Mouse (Mus musculus) lung, embryonic 14.5 days (tissue): ENCODE measurements around the gene Ptprn. TPM values are rescaled to one million over a fixed set of nuclear protein-coding genes. Genes with fewer than 3 reads are reported as not detected.

ENCODE experiments used
- ATAC-seq: fragments of 200-750 bp; cut with Nextera tagmentation; 2 replicates; pipeline ENCODE4 v1.8.0; 2017; ENCODE audit warnings: mild to moderate bottlenecking, moderate TSS enrichment, moderate library complexity; ENCODE audit not compliant: insufficient read depth
- DNase-seq: peaks from one replicate; pipeline ENCODE4 v3.0.0-alpha.2; 2015
- H3K27ac ChIP-seq: fragments of 300-500 bp; sonication (generic); 2 replicates; pipeline ENCODE4 v1.5.1; 2014; ENCODE audit warnings: low read depth, mild to moderate bottlenecking, moderate library complexity
- H3K27me3 ChIP-seq: fragments of 300-500 bp; sonication (generic); 2 replicates; pipeline ENCODE4 v1.6.1; 2014; ENCODE audit warnings: low read length, control low read depth; ENCODE audit not compliant: insufficient read depth
- H3K36me3 ChIP-seq: fragments of 300-500 bp; sonication (generic); 2 replicates; pipeline ENCODE4 v1.6.1; 2014; ENCODE audit warnings: control low read depth; ENCODE audit not compliant: insufficient read depth
- H3K4me1 ChIP-seq: fragments of 300-500 bp; sonication (generic); 2 replicates; pipeline ENCODE4 v1.6.1; 2014; ENCODE audit warnings: antibody characterized with exemption, control low read depth; ENCODE audit not compliant: insufficient read depth
- H3K4me2 ChIP-seq: fragments of 300-500 bp; sonication (generic); 2 replicates; pipeline ENCODE4 v1.6.1; 2014; ENCODE audit warnings: mild to moderate bottlenecking
- H3K4me3 ChIP-seq: fragments of 300-500 bp; sonication (generic); 2 replicates; pipeline ENCODE4 v1.5.1; 2014; ENCODE audit warnings: low read depth, low read length
- H3K9ac ChIP-seq: fragments of 300-500 bp; sonication (generic); 2 replicates; pipeline ENCODE4 v1.6.1; 2014
- H3K9me3 ChIP-seq: fragments of 300-500 bp; sonication (generic); 2 replicates; pipeline ENCODE4 v1.6.1; 2016; ENCODE audit warnings: low read depth, low read length, control low read depth
- CTCF ChIP-seq: IDR thresholded peaks from 2 replicates; pipeline ENCODE4 v1.5.1; 2016; ENCODE audit warnings: antibody characterized with exemption, low read depth
- WGBS: fragments of 180-500 bp; shearing (Covaris S2); extraction: QIAGEN DNeasy Blood & Tissue Kit; methylation state at CpG from one replicate; pipeline ENCODE4 v1.1.7; 2014; 5-methylcytosine and 5-hydroxymethylcytosine counted together
- microRNA-seq: library from miRNA; unstranded; fragments of <30 nt; microRNA quantifications from one replicate; pipeline ENCODE4, GENCODE M21; 2016; ENCODE audit warnings: borderline number of aligned reads
- polyA plus RNA-seq: library from polyadenylated mRNA; unstranded; fragments of >200 nt; fragmentation: Nextera tagmentation; extraction: Ambion mirVana; gene quantifications from 2 replicates; pipeline ENCODE4 v1.2.1, GENCODE M21; 2014

Gene Ptprn
- polyA plus RNA-seq, 1 experiment from 2014 or later: 0.21 TPM

GRCm38 (mm10) chr1:75201236-75201635, 63.1 kb downstream of the Ptprn start:
- Histone ChIP-seq H3K9ac (no peak overlapping the region), H3K4me2 (no peak overlapping the region), H3K4me1 (no peaks in the 10 kb centered on the region), H3K36me3 (peaks cover 32% of the 10 kb centered on the region), H3K9me3 (no peaks in the 10 kb centered on the region), H3K4me3 (no peak overlapping the region), H3K27me3 (no peaks in the 10 kb centered on the region), H3K27ac (no peak overlapping the region)
- 83% methylated on average over 1 of the region's 1 CpGs for WGBS
- ATAC-seq (no peak), DNase-seq (no peak)
- no peak for TF ChIP-seq CTCF

Small RNA genes within 50 kb of the gene (microRNA-seq; reads per million reads assigned to microRNA genes)
- gene Gm27943: not detected

Other genes with a start within 250 kb of the Ptprn start
- gene Nhej1, start 139.3 kb downstream of the Ptprn start, polyA plus RNA-seq: 9.2 and 10.0 TPM in 2 replicates
- gene Slc23a3, start 130.6 kb downstream of the Ptprn start, polyA plus RNA-seq: 0.20 and 0.23 TPM in 2 replicates
- gene Cnppd1, start 121.8 kb downstream of the Ptprn start, polyA plus RNA-seq: 31.5 and 32.4 TPM in 2 replicates
- gene Retreg2, start 121.7 kb downstream of the Ptprn start, polyA plus RNA-seq: 52.9 and 55.2 TPM in 2 replicates
- 32.6 and 32.9 TPM in 2 replicates for gene Zfand2b, start 95.9 kb downstream of the Ptprn start, polyA plus RNA-seq
- 15.4 and 16.8 TPM in 2 replicates for gene Abcb6, start 84.1 kb downstream of the Ptprn start, polyA plus RNA-seq
- 13.3 and 16.5 TPM in 2 replicates for gene Ankzf1, start 72.4 kb downstream of the Ptprn start, polyA plus RNA-seq
- 25.2 and 27.5 TPM in 2 replicates for gene Atg9a, start 72.3 kb downstream of the Ptprn start, polyA plus RNA-seq
- 16.0 and 16.7 TPM in 2 replicates for gene Glb1l, start 53.7 kb downstream of the Ptprn start, polyA plus RNA-seq
- gene Stk16, start 53.7 kb downstream of the Ptprn start, polyA plus RNA-seq: 115 and 119 TPM in 2 replicates
- gene Tuba4a, start 44.6 kb downstream of the Ptprn start, polyA plus RNA-seq: 21.3 and 25.3 TPM in 2 replicates
- gene A630095N17Rik, start 32.4 kb downstream of the Ptprn start, polyA plus RNA-seq: not detected in 2 replicates
- 14.1 and 16.9 TPM in 2 replicates for gene Dnajb2, start 28.1 kb downstream of the Ptprn start, polyA plus RNA-seq
- not detected in 2 replicates for gene Resp18, start 13.9 kb upstream of the Ptprn start, polyA plus RNA-seq
- gene Dnpep, start 53.5 kb upstream of the Ptprn start, polyA plus RNA-seq: 110 and 113 TPM in 2 replicates
- gene Des, start 95.8 kb upstream of the Ptprn start, polyA plus RNA-seq: 42.9 and 46.3 TPM in 2 replicates
- 40.1 and 44.7 TPM in 2 replicates for gene Speg, start 110.8 kb upstream of the Ptprn start, polyA plus RNA-seq
- 61.2 and 67.3 TPM in 2 replicates for gene Gmppa, start 171.4 kb upstream of the Ptprn start, polyA plus RNA-seq
- 0.12 and 0.18 TPM in 2 replicates for gene Asic4, start 185.9 kb upstream of the Ptprn start, polyA plus RNA-seq
- gene Chpf, start 214.8 kb upstream of the Ptprn start, polyA plus RNA-seq: 32.8 and 35.1 TPM in 2 replicates
- 0.26 and 0.72 TPM in 2 replicates for gene Tmem198, start 215.0 kb upstream of the Ptprn start, polyA plus RNA-seq
- 83.9 and 93.3 TPM in 2 replicates for gene Obsl1, start 241.9 kb upstream of the Ptprn start, polyA plus RNA-seq
- 1.7 and 2.1 TPM in 2 replicates for gene Inha, start 242.6 kb upstream of the Ptprn start, polyA plus RNA-seq